Mouse (Mus musculus) lung, embryonic 15.5 days (tissue): ENCODE data around the gene Pxmp4. TPM values are rescaled to one million over a fixed set of nuclear protein-coding genes. Genes with fewer than 3 reads are reported as not detected.

Experiments
- ATAC-seq: fragments of 200-750 bp; cut with Nextera tagmentation; 2 replicates; pipeline ENCODE4 v1.8.0; 2017; ENCODE audit warnings: moderate number of reproducible peaks, borderline replicate concordance; ENCODE audit not compliant: low FRiP score, low TSS enrichment; ENCODE audit errors: extremely low read depth
- H3K27ac ChIP-seq: fragments of 300-500 bp; sonication (generic); 2 replicates; pipeline ENCODE4 v1.5.1; 2015; ENCODE audit warnings: moderate library complexity, mild to moderate bottlenecking, inconsistent platforms
- H3K27me3 ChIP-seq: fragments of 300-500 bp; sonication (generic); 2 replicates; pipeline ENCODE4 v1.6.1; 2015; ENCODE audit warnings: inconsistent platforms
- H3K36me3 ChIP-seq: fragments of 300-500 bp; sonication (generic); 2 replicates; pipeline ENCODE4 v1.6.1; 2015; ENCODE audit warnings: inconsistent platforms
- H3K4me1 ChIP-seq: fragments of 300-500 bp; sonication (generic); 2 replicates; pipeline ENCODE4 v1.6.1; 2015; ENCODE audit warnings: inconsistent platforms
- H3K4me2 ChIP-seq: fragments of 300-500 bp; sonication (generic); 2 replicates; pipeline ENCODE4 v1.6.1; 2015; ENCODE audit warnings: inconsistent platforms, mild to moderate bottlenecking, moderate library complexity
- H3K4me3 ChIP-seq: fragments of 300-500 bp; sonication (generic); 2 replicates; pipeline ENCODE4 v1.5.1; 2015; ENCODE audit warnings: mild to moderate bottlenecking, inconsistent platforms
- H3K9ac ChIP-seq: fragments of 300-500 bp; sonication (generic); 2 replicates; pipeline ENCODE4 v1.6.1; 2015; ENCODE audit warnings: inconsistent platforms
- H3K9me3 ChIP-seq: fragments of 300-500 bp; sonication (generic); 2 replicates; pipeline ENCODE4 v1.6.1; 2016; ENCODE audit warnings: inconsistent platforms
- WGBS: fragments of 180-500 bp; shearing (Covaris S2); methylation state at CpG from one replicate; pipeline ENCODE4 v1.1.7; 2015; 5-methylcytosine and 5-hydroxymethylcytosine counted together
- polyA plus RNA-seq: library from polyadenylated mRNA; unstranded; fragments of >200 nt; fragmentation: Nextera tagmentation; extraction: Ambion mirVana; gene quantifications from 2 replicates; pipeline ENCODE4 v1.2.1, GENCODE M21; 2015

Pxmp4 gene
- polyA plus RNA-seq, 1 experiment from 2014 or later: 29.1 TPM

DNA sequence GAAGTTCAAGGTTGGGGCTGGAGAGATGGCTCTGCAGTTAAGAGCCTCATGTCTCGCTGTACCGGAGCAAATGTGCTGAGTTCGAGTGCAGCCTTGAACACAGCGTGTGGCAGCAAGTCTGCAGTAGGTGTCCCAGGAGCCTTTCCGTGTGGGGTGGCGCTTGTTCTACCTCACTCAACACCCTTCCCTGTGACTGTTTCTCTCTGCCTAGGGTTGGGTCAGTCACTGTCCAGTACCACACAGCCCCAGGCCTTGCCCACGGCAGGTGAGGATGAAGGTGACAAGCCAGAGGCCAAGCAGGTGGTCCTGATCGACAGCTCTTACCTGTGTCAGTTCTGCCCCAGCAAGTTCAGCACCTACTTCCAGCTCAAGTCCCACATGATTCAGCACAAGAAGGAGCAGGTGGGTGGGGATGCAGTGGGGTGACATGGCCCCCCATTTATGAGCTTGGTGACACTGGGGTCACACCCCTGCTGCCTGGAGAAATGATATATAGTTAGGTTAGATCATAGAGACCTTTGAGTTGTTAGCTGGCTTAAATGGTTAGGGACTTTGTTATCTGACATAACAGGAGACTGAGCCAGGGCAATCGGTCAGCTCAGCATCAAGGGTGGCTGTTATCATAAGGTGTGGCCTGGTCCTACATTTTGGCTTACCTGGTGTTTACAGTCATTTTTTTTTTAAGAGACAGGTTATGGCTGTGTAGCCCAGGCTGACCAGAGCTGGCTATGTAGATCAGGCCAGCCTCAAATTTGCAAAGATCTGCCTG, 30.6 kb upstream of the Pxmp4 start:
- Histone ChIP-seq H3K4me1 (no peaks in the 10 kb centered on the region), H3K27ac (no peak overlapping the region), H3K9me3 (no peaks in the 10 kb centered on the region), H3K9ac (no peak overlapping the region), H3K36me3 (peaks cover 11% of the 10 kb centered on the region), H3K27me3 (no peaks in the 10 kb centered on the region), H3K4me3 (no peak overlapping the region), H3K4me2 (no peak overlapping the region)
- 90% methylated on average over 9 of the region's 9 CpGs for WGBS
- ATAC-seq: no peak

DNA sequence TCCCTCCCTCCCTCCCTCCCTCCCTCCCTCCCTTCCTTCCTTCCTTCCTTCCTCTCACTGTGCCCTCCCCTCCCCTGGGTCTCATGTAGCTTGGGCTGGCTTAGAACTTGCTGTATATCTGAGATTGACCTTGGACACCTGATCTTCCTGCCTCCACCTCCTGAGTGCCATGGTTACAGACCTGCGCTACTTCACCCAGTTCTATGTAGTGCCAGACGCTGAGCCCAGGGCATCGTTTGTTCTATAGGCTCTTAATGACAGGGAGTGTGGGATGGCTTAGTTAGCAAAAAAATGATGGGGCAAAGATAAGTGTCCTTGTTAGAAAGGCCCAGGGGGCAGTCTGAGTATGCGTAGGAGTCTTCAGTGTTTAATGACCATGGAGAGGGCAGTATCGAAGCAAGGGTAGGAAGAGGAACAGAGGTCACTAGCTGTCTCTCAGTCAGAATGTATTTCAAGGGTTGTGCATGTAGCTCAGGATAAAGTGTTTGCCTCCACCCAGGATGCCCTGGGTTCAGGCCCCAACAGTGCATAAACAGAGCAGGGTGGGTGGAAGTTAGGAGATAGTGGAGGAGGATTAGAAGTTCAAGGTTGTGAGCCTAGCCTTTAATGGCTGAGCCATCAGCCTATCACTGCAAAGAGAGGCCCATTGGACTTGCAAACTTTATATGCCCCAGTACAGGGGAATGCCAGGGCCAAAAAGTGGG, 29.7 kb upstream of the Pxmp4 start:
- peaks cover 4% of the 10 kb centered on the region for H3K36me3 ChIP-seq
- H3K4me3 ChIP-seq: no peak overlapping the region
- ATAC-seq: no peak
- H3K9ac ChIP-seq: no peak overlapping the region
- H3K27me3 ChIP-seq: no peaks in the 10 kb centered on the region
- no peak overlapping the region for H3K4me2 ChIP-seq
- H3K27ac ChIP-seq: no peak overlapping the region
- H3K9me3 ChIP-seq: no peaks in the 10 kb centered on the region
- no peaks in the 10 kb centered on the region for H3K4me1 ChIP-seq
- 79% methylated on average over 5 of the region's 5 CpGs for WGBS

GRCm38 (mm10) chr2:154632203-154632780, 28.8 kb upstream of the Pxmp4 start:
- WGBS: 87% methylated on average over 16 of the region's 16 CpGs
- H3K9me3 ChIP-seq: no peaks in the 10 kb centered on the region
- no peak overlapping the region for H3K4me3 ChIP-seq
- H3K4me1 ChIP-seq: no peaks in the 10 kb centered on the region
- no peak overlapping the region for H3K9ac ChIP-seq
- no peak overlapping the region for H3K4me2 ChIP-seq
- no peak overlapping the region for H3K27ac ChIP-seq
- H3K27me3 ChIP-seq: no peaks in the 10 kb centered on the region
- no peaks in the 10 kb centered on the region; the same call in 1 of the 2 replicates for H3K36me3 ChIP-seq
- ATAC-seq: no peak

DNA sequence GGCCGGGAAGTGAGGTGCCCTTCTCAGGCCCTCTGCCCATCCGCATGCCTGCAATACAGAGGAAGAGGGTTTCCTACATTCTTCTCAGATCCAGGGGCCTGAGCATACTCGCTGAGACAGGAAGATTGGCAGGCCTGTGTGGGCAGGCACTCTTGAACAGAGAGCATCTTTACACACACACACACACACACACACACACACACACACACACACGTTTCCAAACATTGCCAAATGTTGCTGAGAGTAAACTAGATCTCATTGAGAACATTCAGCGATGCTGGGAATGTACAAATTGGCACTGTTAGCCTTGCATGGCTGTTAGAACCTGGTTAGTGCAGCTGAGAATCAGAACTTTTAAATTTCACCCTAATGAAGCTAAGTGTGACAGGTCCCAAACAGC, 27.0 kb upstream of the Pxmp4 start:
- 73% methylated on average over 5 of the region's 5 CpGs for WGBS
- H3K4me1 ChIP-seq: no peaks in the 10 kb centered on the region
- no peaks in the 10 kb centered on the region for H3K27me3 ChIP-seq
- H3K4me3 ChIP-seq: no peak overlapping the region
- no peak overlapping the region for H3K27ac ChIP-seq
- ATAC-seq: no peak
- no peaks in the 10 kb centered on the region; the same call in 1 of the 2 replicates for H3K36me3 ChIP-seq
- no peak overlapping the region for H3K9ac ChIP-seq
- no peaks in the 10 kb centered on the region for H3K9me3 ChIP-seq
- H3K4me2 ChIP-seq: no peak overlapping the region

DNA sequence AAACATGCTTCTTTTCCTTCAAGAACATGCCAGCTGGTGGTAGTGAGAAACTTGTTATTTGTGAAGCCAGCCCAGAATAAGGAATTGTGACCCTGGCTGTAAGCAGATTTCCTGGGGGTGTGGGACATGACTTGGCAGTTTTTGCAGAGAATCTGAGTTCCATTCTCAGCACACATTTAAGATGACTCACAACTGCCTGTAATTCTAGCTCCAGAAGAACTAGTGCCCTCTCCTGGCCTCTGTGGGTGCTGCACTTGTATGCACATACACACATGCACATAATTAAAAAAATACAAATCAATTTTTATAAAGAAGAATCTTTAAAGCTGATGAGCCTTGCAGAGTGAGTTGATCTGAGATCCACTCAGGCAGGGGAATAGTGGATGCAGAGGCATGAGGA, 20.6 kb upstream of the Pxmp4 start:
- Histone ChIP-seq H3K9me3 (no peaks in the 10 kb centered on the region), H3K9ac (no peak overlapping the region), H3K4me1 (no peaks in the 10 kb centered on the region), H3K36me3 (peaks cover 11% of the 10 kb centered on the region; the same call in 1 of the 2 replicates), H3K4me2 (no peak overlapping the region), H3K4me3 (no peak overlapping the region), H3K27me3 (no peaks in the 10 kb centered on the region), H3K27ac (no peak overlapping the region)
- ATAC-seq: no peak

DNA sequence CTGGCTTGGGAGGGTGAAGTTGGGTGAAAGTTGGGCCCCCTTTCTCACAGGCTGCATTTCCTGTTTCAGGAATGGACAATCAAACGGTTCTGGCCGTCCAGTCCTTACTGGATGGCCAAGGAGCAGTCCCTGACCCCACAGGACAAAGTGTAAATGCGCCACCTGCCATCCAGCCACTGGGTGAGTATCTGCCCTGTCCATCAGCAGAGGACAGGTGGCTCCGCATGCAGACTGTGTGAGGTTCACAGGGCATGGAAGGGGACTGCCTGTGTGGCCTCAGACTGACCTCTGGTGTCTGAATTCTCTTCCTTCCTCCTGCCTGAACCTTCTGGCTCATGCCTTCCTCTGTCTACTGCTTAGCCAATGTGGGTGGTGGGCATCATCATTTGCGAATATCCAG, 18.2 kb upstream of the Pxmp4 start:
- H3K36me3 ChIP-seq: peaks cover 11% of the 10 kb centered on the region; the same call in 1 of the 2 replicates
- H3K4me2 ChIP-seq: no peak overlapping the region
- no peaks in the 10 kb centered on the region for H3K9me3 ChIP-seq
- H3K27ac ChIP-seq: no peak overlapping the region
- H3K9ac ChIP-seq: no peak overlapping the region
- 65% methylated on average over 5 of the region's 5 CpGs for WGBS
- H3K4me1 ChIP-seq: no peaks in the 10 kb centered on the region
- no peak overlapping the region for H3K4me3 ChIP-seq
- H3K27me3 ChIP-seq: no peaks in the 10 kb centered on the region
- no peak for ATAC-seq

DNA sequence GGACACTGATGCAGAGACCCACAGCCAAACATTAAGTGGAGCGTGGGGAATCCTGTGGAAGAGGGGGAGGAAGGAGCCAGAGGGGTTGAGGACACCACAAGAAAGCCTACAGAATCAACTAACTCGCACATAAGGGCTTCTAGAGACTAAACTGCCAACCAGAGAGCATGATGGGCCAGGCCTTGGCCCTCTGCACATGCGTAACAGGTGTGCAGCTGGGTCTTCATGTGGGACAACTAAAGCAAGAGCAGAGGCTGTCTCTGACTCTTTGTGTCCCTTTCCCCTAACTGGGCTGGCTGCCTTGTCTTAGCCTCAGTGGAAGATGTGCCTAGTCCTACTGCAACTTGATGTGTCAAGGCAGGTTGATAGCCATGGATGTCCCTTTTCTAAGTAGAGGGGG, 13.6 kb upstream of the Pxmp4 start:
- ATAC-seq: no peak
- 84% methylated on average over 3 of the region's 3 CpGs for WGBS
- H3K4me3 ChIP-seq: no peak overlapping the region

DNA sequence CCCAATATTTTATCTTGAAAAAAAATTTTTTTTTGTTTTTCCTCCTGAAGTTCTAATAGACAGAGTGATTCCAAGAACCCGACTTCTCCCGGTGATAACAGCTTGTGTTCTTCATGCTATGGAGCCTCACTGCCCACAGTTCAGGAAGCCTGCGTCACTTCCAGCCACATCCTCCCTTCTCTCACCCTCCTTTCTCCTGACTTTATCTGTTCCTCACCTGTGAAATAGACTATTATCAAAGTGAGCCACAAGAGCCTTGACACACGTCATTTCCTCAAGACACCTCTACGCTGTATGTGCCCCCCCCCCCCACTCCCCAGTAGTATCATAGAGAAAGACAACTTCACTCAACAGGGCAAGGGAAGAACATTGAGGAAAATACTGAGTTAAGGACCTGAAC, 12.2 kb upstream of the Pxmp4 start:
- Histone ChIP-seq H3K9ac (no peak overlapping the region), H3K4me3 (no peak overlapping the region), H3K4me2 (peak overlapping the region; percentile 29; the same call in 1 of the 2 replicates), H3K4me1 (peaks cover 13% of the 10 kb centered on the region; the same call in 1 of the 2 replicates), H3K27ac (no peak overlapping the region), H3K36me3 (no peaks in the 10 kb centered on the region), H3K27me3 (no peaks in the 10 kb centered on the region), H3K9me3 (no peaks in the 10 kb centered on the region)
- WGBS: 76% methylated on average over 5 of the region's 5 CpGs
- ATAC-seq: no peak

More for the DNA sequence above, 13.6 kb upstream of the Pxmp4 start:
- no peak overlapping the region for H3K9ac ChIP-seq
- H3K27me3 ChIP-seq: no peaks in the 10 kb centered on the region
- no peaks in the 10 kb centered on the region for H3K9me3 ChIP-seq
- peaks cover 13% of the 10 kb centered on the region; the same call in 1 of the 2 replicates for H3K4me1 ChIP-seq
- H3K27ac ChIP-seq: no peak overlapping the region
- no peaks in the 10 kb centered on the region for H3K36me3 ChIP-seq
- H3K4me2 ChIP-seq: no peak overlapping the region

GRCm38 (mm10) chr2:154614841-154615576, 11.5 kb upstream of the Pxmp4 start:
- Histone ChIP-seq H3K9me3 (no peaks in the 10 kb centered on the region), H3K27me3 (no peaks in the 10 kb centered on the region), H3K4me3 (no peak overlapping the region), H3K36me3 (no peaks in the 10 kb centered on the region), H3K4me1 (peaks cover 13% of the 10 kb centered on the region; the same call in 1 of the 2 replicates), H3K9ac (no peak overlapping the region), H3K4me2 (peak overlapping the region; percentile 29; the same call in 1 of the 2 replicates), H3K27ac (no peak overlapping the region)
- no peak for ATAC-seq
- WGBS: 58% methylated on average over 19 of the region's 19 CpGs

DNA sequence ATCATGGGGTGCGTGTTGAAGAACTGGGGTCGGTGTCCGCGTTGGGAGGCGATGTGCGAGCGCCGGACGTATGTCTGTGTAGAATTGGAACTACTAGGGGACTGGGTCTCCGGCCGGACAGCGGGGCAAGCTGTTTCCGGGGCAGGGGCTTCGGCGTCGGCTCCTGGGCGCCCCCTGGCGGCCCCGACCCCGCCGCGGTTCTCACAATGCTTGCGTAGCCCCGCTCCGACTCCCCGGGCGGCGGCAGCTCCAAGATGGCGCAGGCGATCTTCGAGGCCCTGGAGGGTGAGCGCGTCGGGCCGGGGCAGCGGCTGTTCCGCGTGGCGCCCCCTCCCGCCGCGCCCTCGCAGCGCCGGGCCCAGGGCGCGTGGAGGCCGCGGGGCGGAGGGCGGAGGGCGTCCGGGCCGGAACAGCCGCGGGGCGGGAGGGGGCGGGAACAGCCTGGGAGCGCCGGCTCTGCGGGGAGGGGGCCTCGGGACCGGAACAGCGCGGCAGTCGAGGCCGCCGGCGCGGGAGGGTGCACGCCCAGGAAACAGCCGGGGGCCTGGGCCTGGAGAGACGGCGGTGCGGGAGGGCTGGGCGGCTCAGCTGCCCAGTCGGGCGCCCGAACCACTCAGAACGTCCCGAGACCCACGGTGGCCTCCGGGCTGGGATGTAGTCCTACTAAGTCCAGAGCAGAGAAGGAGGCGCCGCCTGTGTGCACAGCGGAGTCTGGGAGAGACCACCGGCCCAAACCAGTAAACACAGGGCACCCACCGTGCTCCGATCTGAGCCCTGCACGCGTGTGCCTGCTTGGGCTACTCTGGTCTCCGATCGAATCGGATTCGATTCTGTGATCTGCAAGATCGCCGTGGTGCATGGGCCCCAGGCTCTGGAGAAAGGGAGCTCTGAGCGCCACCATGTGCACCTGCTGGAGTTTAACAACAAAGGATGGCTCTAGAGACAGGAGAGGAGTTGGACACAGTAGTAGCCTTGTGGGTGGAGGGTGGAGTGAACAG, 9.9 kb upstream of the Pxmp4 start, which contains the start of the genes Zfp341 and 4930519P11Rik:
Gene Zfp341 (plus strand): TSS at position 180 of the 998 bp plus-strand sequence.
Gene 4930519P11Rik (minus strand): TSS at position 320 of the 998 bp plus-strand sequence.
- peak; percentile 97 for ATAC-seq
- Histone ChIP-seq H3K9me3 (no peaks in the 10 kb centered on the region), H3K36me3 (no peaks in the 10 kb centered on the region), H3K27me3 (peaks cover 3% of the 10 kb centered on the region; the same call in 1 of the 2 replicates), H3K9ac (peak within 1 kb of the TSS; percentile 71), H3K4me1 (peaks cover 13% of the 10 kb centered on the region; the same call in 1 of the 2 replicates), H3K4me3 (peak within 1 kb of the TSS; percentile 56), H3K4me2 (peak within 1 kb of the TSS; percentile 85), H3K27ac (peak within 1 kb of the TSS; percentile 97)
- WGBS: under 1% methylated on average over 93 of the region's 98 CpGs
